Mouse (Mus musculus) limb, embryonic 14.5 days (tissue): ENCODE data around the gene Anp32e. TPM values are rescaled to one million over a fixed set of nuclear protein-coding genes. Genes with fewer than 3 reads are reported as not detected.
A peak's percentile ranks its signal among the peaks of the same experiment; 100 is the strongest.
"Not testable (repeated sequence)": the region's sequence is repeated elsewhere in the genome, so short reads cannot be mapped to it uniquely, and the experiment has no call there.

Source experiments
- ATAC-seq: fragments of 200-750 bp; cut with Nextera tagmentation; 2 replicates; pipeline ENCODE4 v1.8.0; 2017; ENCODE audit warnings: low read depth, moderate number of reproducible peaks, moderate TSS enrichment; ENCODE audit not compliant: low FRiP score
- DNase-seq: peaks from one replicate; pipeline ENCODE4 v3.0.0-alpha.2; 2015; ENCODE audit warnings: low spot score
- H3K27ac ChIP-seq: fragments of 300-500 bp; sonication (generic); replicated peaks from 2 replicates; pipeline ENCODE4 v1.5.1; 2014; ENCODE audit warnings: low read depth, mild to moderate bottlenecking, low read length, moderate library complexity, mixed read lengths
- H3K27me3 ChIP-seq: fragments of 300-500 bp; sonication (generic); 2 replicates; pipeline ENCODE4 v1.6.1; 2014; ENCODE audit warnings: low read length, mixed read lengths; ENCODE audit not compliant: control insufficient read depth, insufficient read depth
- H3K36me3 ChIP-seq: fragments of 300-500 bp; sonication (generic); 2 replicates; pipeline ENCODE4 v1.6.1; 2014; ENCODE audit warnings: mild to moderate bottlenecking, low read length, moderate library complexity, mixed read lengths; ENCODE audit not compliant: control insufficient read depth, insufficient read depth
- H3K4me1 ChIP-seq: fragments of 300-500 bp; sonication (generic); 2 replicates; pipeline ENCODE4 v1.6.1; 2014; ENCODE audit warnings: antibody characterized with exemption, low read length, mixed read lengths; ENCODE audit not compliant: control insufficient read depth, insufficient read depth
- H3K4me2 ChIP-seq: fragments of 300-500 bp; sonication (generic); replicated peaks from 2 replicates; pipeline ENCODE4 v1.6.1; 2014; ENCODE audit warnings: low read depth, mild to moderate bottlenecking, low read length, moderate library complexity; ENCODE audit not compliant: severe bottlenecking
- H3K4me3 ChIP-seq: fragments of 300-500 bp; sonication (generic); replicated peaks from 2 replicates; pipeline ENCODE4 v1.5.1; 2014; ENCODE audit warnings: low read length
- H3K9ac ChIP-seq: fragments of 300-500 bp; sonication (generic); 2 replicates; pipeline ENCODE4 v1.6.1; 2014; ENCODE audit warnings: mild to moderate bottlenecking, low read depth, low read length, moderate library complexity; ENCODE audit not compliant: severe bottlenecking
- H3K9me3 ChIP-seq: fragments of 300-500 bp; sonication (generic); 2 replicates; pipeline ENCODE4 v1.6.1; 2016; ENCODE audit warnings: low read length; ENCODE audit not compliant: control insufficient read depth
- POLR2A ChIP-seq: fragments of 200-500 bp; IDR thresholded peaks from 2 replicates; pipeline ENCODE4 v1.8.0; 2012; ENCODE audit warnings: inconsistent platforms, mild to moderate bottlenecking, moderate library complexity, borderline replicate concordance; ENCODE audit not compliant: insufficient read depth, insufficient read length; ENCODE audit errors: extremely low read depth
- WGBS: fragments of 180-500 bp; shearing (Covaris S2); extraction: QIAGEN DNeasy Blood & Tissue Kit; methylation state at CpG from one replicate; pipeline ENCODE4 v1.1.7; 2014; 5-methylcytosine and 5-hydroxymethylcytosine counted together
- polyA plus RNA-seq, 2 experiments: library from polyadenylated mRNA; depleted of rRNA in 1 of 2; stranded (reverse) in 1 of 2; unstranded in 1 of 2; fragments of >200 nt; fragmentation: Nextera tagmentation in 1 of 2; extraction: Ambion mirVana in 1 of 2; gene quantifications; 2 replicates each; pipeline versions ENCODE4 v1.2.1 to v1.2.3; 2012 to 2014

The Anp32e gene
- polyA plus RNA-seq, 2 experiments, result 55.0 to 137 TPM

- WGBS, result 77% methylated on average over 1 of the region's 1 CpGs
- TF ChIP-seq POLR2A, result no peak
- H3K9ac ChIP-seq, result no peak overlapping the region
Measured at GRCm38 (mm10) chr3:95969277-95969676, 40.2 kb downstream of the Anp32e start.

DNA sequence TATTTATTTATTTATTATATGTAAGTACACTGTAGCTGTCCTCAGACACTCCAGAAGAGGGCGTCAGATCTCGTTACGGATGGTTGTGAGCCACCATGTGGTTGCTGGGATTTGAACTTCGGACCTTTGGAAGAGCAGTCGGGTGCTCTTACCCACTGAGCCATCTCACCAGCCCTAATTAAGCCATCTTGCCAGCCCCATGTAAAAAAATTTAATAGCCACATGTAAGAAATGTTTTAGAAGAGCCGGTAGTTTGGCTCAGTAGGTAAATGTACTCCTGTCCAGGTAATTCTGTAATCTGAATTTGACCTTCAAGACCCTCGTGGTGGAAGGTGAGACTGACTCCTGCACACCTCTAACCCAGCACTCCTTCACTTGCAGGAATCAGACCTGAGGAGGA, 41.6 kb downstream of the Anp32e start:
- H3K4me3 ChIP-seq, H3K4me1 ChIP-seq, H3K27me3 ChIP-seq, ATAC-seq, H3K9me3 ChIP-seq, DNase-seq, H3K27ac ChIP-seq, H3K9ac ChIP-seq, H3K36me3 ChIP-seq, H3K4me2 ChIP-seq: not testable (repeated sequence)
- WGBS, result 58% methylated on average over 5 of the region's 7 CpGs

More at GRCm38 (mm10) chr3:95969277-95969676, 40.2 kb downstream of the Anp32e start:
- ATAC-seq (no peak), DNase-seq (no peak)
- Histone ChIP-seq H3K4me2 (no peak overlapping the region), H3K27me3 (no peaks in the 10 kb centered on the region), H3K27ac (no peak overlapping the region), H3K4me1 (0 out of 2 replicates have a peak, but pooled peaks cover 9% of the 10 kb centered on the region), H3K36me3 (no peaks in the 10 kb centered on the region), H3K4me3 (no peak overlapping the region), H3K9me3 (no peaks in the 10 kb centered on the region)

- ATAC-seq (no peak), DNase-seq (no peak)
- Histone ChIP-seq H3K9me3 (no peaks in the 10 kb centered on the region), H3K27ac (peak overlapping the region; percentile 59), H3K4me1 (0 out of 2 replicates have a peak, but pooled peaks cover 9% of the 10 kb centered on the region), H3K4me3 (peak overlapping the region; percentile 37), H3K27me3 (no peaks in the 10 kb centered on the region), H3K36me3 (no peaks in the 10 kb centered on the region), H3K4me2 (peak overlapping the region; percentile 74), H3K9ac (peak overlapping the region; percentile 52)
- 72% methylated on average over 12 of the region's 12 CpGs for WGBS
- no peak for TF ChIP-seq POLR2A
Measured at GRCm38 (mm10) chr3:95972251-95972872, 43.3 kb downstream of the Anp32e start.

DNA sequence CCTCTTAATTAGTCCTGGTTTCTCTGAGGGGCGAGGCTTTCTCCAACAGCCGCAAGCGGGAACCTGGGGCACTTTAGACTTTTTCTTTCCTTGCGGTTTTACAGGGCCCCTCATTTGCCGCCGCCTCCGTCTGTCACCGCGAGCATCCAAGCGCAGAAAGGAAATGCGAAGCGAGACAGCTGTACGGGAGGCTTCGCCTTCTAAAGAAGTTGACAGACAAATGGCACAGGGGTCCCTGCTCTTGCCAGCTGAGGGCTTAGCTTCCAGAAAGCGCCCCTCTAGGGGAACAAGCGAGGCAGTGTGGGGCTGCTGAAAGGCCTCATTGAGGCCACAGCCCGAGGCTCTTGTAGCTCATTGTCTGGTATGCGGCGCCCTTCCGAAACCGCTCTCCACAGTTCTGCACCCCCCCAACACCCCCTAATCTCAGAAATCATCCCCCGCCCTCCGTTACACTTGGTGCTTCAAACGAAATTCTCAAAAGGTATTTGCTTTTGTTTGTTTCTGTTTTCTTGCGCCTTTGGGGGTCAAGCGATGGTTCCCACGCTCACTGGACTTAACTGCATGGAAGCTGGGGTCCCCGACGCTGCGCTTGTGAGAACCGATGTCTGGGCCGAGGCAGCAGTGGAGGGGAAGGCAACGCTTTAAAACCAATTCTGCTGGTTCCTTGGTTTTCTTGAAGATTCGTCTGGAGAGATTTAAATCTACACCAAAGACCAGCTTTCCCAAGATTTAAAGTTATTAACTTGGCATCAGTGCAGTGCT, 44.0 kb downstream of the Anp32e start:
- no peaks in the 10 kb centered on the region for H3K36me3 ChIP-seq
- 0 out of 2 replicates have a peak, but pooled peaks cover 9% of the 10 kb centered on the region for H3K4me1 ChIP-seq
- peak overlapping the region; percentile 59 for H3K27ac ChIP-seq
- H3K4me3 ChIP-seq, result peak overlapping the region; percentile 37
- peak overlapping the region; percentile 74 for H3K4me2 ChIP-seq
- peak; percentile 89 for ATAC-seq
- TF ChIP-seq POLR2A, result no peak
- peak overlapping the region; percentile 52 for H3K9ac ChIP-seq
- H3K27me3 ChIP-seq, result no peaks in the 10 kb centered on the region
- H3K9me3 ChIP-seq, result no peaks in the 10 kb centered on the region
- DNase-seq, result peak; percentile 73
- WGBS, result 2% methylated on average over 34 of the region's 34 CpGs

DNA sequence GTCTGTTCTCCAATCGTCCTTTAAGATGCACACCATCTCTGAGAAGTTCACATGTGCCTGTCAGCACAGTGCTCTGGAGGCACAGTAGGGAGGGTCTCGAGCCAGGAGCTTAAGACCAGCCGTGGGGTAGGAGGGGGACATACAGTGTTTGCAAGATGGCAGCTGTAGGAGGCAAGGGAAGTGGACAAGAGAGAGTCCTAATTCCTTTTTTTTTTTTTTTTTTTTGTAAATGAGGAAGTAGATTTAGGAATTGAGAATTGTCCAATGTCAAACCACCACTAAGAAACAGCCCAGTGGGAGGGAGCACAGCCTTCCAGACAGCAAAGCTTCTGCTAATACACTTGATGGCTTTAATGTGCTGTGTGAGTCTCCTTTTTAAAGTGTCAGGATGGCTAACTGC, 48.0 kb downstream of the Anp32e start:
- H3K4me2 ChIP-seq, result no peak overlapping the region
- no peaks in the 10 kb centered on the region for H3K9me3 ChIP-seq
- no peak overlapping the region for H3K4me3 ChIP-seq
- 0 out of 2 replicates have a peak, but pooled peaks cover 9% of the 10 kb centered on the region for H3K4me1 ChIP-seq
- no peak for TF ChIP-seq POLR2A
- no peak for ATAC-seq
- 61% methylated on average over 3 of the region's 3 CpGs for WGBS
- no peaks in the 10 kb centered on the region for H3K27me3 ChIP-seq
- H3K9ac ChIP-seq, result no peak overlapping the region
- H3K36me3 ChIP-seq, result no peaks in the 10 kb centered on the region
- H3K27ac ChIP-seq, result no peak overlapping the region
- no peak for DNase-seq

DNA sequence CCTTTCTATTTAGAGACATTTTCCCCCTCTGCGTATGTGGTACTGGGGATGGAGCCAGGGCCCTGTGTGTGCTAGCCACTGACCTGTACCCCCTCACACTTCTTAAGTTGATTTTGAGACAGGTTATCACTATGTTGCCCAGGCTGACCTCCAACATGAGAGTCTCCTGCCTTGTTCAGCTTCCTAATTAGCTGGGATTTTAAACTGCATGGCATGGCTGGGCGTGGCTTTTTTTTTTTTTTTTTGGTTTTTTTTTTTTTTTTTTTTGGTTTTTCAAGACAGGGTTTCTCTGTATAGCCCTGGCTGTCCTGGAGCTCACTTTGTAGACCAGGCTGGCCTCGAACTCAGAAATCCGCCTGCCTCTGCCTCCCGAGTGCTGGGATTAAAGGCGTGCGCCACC, 48.5 kb downstream of the Anp32e start:
- H3K9ac ChIP-seq, H3K36me3 ChIP-seq, H3K4me3 ChIP-seq, H3K9me3 ChIP-seq, DNase-seq, H3K27ac ChIP-seq, H3K27me3 ChIP-seq, H3K4me2 ChIP-seq, ATAC-seq, H3K4me1 ChIP-seq: not testable (repeated sequence)
- WGBS, result 91% methylated on average over 7 of the region's 7 CpGs
